Mouse (Mus musculus) brown adipose tissue, adult 24 weeks (tissue): ENCODE measurements around the gene Ctbp2. TPM values are rescaled to one million over a fixed set of nuclear protein-coding genes. Genes with fewer than 3 reads are reported as not detected.

ENCODE experiments used
- H3K27ac ChIP-seq: fragments of 200-500 bp; replicated peaks from 2 replicates; pipeline ENCODE4 v1.5.1; 2012; ENCODE audit warnings: low read depth, mild to moderate bottlenecking, low read length
- H3K4me1 ChIP-seq: fragments of 200-500 bp; 2 replicates; pipeline ENCODE4 v1.6.1; 2012; ENCODE audit warnings: low read length, mixed read lengths; ENCODE audit not compliant: control insufficient read depth, insufficient read depth, insufficient read length
- H3K4me3 ChIP-seq: fragments of 200-500 bp; 2 replicates; pipeline ENCODE4 v1.5.1; 2012; ENCODE audit warnings: low read depth, mild to moderate bottlenecking, low read length, moderate library complexity; ENCODE audit not compliant: insufficient read depth
- polyA plus RNA-seq: library from polyadenylated mRNA; stranded (reverse); fragments of >200 nt; gene quantifications from 2 replicates; pipeline ENCODE4 v1.2.4, GENCODE M21; 2012; ENCODE audit not compliant: missing spikeins, insufficient read depth, insufficient read length

The Ctbp2 gene
- polyA plus RNA-seq, 1 experiment = 21.0 TPM

GRCm38 (mm10) chr7:133052819-133053218 is 71.3 kb downstream of the Ctbp2 start:
- Histone ChIP-seq H3K4me1 (peaks cover 18% of the 10 kb centered on the region), H3K4me3 (no peak overlapping the region), H3K27ac (peak overlapping the region; percentile 57)

DNA sequence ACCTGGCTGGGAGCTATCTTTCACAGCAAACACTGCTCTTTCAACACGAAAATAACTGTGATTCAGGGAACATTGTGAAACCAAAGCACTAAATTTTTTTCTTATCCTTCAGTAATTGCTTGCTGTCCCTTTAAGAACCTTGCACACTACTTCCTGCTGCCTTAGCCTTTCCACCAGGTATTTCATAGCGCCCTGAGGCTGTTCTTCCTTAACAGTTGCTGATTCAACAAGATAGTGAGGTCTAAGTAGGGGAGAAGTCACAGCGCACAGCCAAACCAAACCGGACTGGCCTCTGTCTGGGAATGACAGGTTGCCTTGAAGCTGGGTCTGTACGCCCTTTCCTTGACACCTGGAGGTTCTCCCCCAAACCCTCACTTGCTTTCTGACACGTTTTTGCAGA is 73.5 kb downstream of the Ctbp2 start:
- Histone ChIP-seq H3K4me1 (peaks cover 18% of the 10 kb centered on the region), H3K4me3 (no peak overlapping the region), H3K27ac (no peak overlapping the region)

GRCm38 (mm10) chr7:133048085-133048630 is 76.0 kb downstream of the Ctbp2 start:
- Histone ChIP-seq H3K27ac (no peak overlapping the region), H3K4me1 (peaks cover 18% of the 10 kb centered on the region), H3K4me3 (no peak overlapping the region)

GRCm38 (mm10) chr7:133047287-133047686 is 76.9 kb downstream of the Ctbp2 start:
- peak overlapping the region; percentile 19; the same call in 1 of the 2 replicates for H3K27ac ChIP-seq
- H3K4me3 ChIP-seq = no peak overlapping the region
- peaks cover 14% of the 10 kb centered on the region for H3K4me1 ChIP-seq

DNA sequence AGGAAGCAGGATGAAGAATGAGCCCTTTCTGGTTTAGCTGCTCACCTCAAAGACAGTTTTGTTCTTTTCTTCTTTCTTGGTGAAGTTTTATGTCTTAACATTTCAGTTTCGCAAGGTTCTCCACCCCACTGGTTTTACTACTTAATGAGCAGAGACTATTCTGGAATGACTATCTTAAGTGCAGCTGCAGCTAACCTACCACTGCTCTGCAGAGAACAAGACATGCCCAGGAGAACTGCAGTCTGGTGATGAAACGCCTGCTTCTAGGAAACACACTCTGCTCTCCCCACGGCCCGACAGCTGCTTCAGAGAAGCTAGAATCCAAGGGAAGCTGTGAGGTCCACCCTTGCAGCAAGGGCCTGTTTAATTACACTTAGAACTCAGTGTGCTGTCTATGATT is 79.4 kb downstream of the Ctbp2 start:
- H3K4me1 ChIP-seq = peaks cover 15% of the 10 kb centered on the region
- no peak overlapping the region for H3K4me3 ChIP-seq
- H3K27ac ChIP-seq = no peak overlapping the region

- Histone ChIP-seq H3K27ac (no peak overlapping the region), H3K4me3 (no peak overlapping the region), H3K4me1 (peaks cover 21% of the 10 kb centered on the region; the same call in 1 of the 2 replicates)
Observed at GRCm38 (mm10) chr7:133041784-133042183, 82.4 kb downstream of the Ctbp2 start.

DNA sequence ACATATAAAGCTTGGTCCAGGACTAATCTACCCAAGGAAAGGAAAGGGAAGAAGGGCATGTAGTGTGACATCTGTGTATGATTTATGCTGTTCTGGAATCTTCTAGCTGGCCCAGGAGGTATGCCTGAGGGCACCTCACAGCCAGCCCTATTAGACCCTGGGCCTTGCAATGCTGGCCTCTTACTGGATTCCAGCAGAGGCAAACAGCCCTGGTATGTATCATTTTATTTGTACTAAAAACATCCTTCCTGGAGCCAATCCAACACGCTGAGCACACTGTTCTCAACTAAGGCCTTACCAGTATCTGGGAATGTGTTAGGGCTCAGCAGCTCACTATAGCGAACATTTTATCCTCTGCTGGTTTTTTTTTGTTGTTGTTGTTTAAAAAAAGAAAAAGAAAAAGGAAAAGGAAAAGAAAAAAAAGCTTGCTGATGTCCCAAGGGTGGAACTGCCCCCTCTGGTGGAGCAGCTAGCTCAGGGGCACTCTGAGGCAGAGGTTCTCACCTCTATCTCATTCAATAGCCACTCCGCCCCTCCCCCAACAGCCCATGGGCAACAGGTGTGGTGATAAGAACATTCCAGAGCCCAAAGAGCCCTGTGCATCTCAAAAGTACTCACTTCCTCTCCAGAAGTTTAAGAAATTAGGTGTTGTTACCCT is 83.3 kb downstream of the Ctbp2 start:
- Histone ChIP-seq H3K4me1 (peaks cover 22% of the 10 kb centered on the region; the same call in 1 of the 2 replicates), H3K27ac (no peak overlapping the region), H3K4me3 (no peak overlapping the region)

DNA sequence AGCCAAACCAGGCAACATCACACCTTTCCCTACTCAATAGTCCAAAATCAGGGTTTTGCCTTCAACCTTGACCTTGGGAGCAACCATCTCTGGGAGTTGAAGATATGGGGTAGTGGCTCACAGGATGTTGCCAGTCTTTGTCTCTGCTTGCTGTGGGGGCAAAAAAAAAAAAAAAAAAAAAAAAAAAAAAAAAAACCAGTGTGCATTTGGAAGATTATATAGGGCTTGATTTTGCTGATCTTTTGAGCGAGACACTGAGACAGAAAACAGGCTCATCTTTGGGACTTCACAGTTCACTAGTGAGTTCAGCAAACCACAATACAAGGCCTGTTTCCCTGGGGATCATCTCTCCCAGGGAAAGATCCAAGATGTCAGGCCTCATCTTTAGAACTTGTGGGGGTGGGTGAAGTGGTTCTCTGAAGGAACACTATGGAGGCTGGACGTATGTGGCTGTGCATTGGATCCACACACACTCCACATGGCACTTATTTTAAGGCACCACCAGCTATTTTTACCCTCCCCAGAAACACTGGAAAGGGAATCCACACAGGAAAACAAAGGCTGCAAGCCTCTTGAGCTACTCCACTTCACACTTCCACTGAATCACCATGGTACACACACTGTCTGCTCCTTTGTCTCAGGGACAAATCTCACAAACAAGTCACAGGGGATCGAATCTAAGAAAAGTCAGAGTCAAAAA is 84.4 kb downstream of the Ctbp2 start:
- Histone ChIP-seq H3K4me3 (no peak overlapping the region), H3K27ac (no peak overlapping the region), H3K4me1 (peaks cover 22% of the 10 kb centered on the region; the same call in 1 of the 2 replicates)

- no peak overlapping the region for H3K4me3 ChIP-seq
- peaks cover 22% of the 10 kb centered on the region for H3K4me1 ChIP-seq
- 0 out of 2 replicates have a peak overlapping the region, but pooled peaks have one; percentile 21 for H3K27ac ChIP-seq
Observed at GRCm38 (mm10) chr7:133037618-133038017, 86.5 kb downstream of the Ctbp2 start.

DNA sequence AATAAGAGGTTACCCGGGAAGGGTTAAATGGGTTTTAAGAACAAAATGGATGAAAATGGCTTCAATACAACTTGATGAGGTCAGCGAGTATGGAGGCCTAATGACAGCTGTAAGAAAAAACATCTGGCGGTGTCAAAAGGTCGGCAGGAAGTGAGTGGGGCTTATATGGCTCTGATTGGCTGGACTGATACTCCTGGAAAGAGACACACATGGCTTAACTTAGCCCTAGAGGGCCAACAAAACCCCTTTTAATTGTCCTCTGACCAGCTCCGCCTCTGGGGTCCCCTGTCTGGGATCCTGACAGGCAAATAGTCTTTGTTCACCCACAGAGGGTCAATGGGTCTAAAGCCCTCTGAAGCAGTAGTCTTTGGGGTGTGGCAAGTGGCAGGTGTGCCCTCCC is 86.9 kb downstream of the Ctbp2 start:
- H3K4me1 ChIP-seq = peaks cover 22% of the 10 kb centered on the region

GRCm38 (mm10) chr7:133035901-133036300 is 88.3 kb downstream of the Ctbp2 start:
- Histone ChIP-seq H3K27ac (no peak overlapping the region), H3K4me3 (no peak overlapping the region), H3K4me1 (peaks cover 22% of the 10 kb centered on the region)

More for the DNA sequence above, 86.9 kb downstream of the Ctbp2 start:
- H3K4me3 ChIP-seq = no peak overlapping the region
- 0 out of 2 replicates have a peak overlapping the region, but pooled peaks have one; percentile 21 for H3K27ac ChIP-seq

DNA sequence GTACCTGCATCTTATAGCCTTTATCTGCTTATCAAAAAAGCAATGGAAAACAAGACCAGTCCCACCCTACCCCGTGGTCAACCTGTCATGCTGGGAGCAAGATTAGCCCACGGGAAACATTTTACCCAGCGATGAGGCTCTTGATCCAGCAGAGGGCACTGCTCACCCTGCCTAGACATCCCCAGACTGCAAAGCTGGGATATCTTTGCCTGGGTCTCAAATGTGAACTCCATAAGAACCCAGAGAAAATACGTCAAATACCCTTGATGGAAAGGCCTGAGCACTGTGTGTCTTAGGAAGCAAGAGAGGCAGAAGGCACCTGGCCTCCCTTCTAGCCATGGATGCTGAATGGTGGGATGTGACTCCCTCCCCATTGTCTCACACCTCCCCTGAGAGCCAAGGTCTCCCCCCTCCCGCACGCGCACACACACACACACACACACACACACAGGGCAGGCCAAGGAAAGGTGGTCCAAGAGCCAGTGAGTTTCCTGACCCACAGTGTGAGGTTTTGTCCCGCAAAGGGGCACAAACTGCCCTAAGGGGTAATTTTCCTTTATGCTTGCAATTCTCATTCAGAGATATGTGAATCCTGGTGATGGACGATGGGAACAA is 91.5 kb downstream of the Ctbp2 start:
- Histone ChIP-seq H3K4me1 (peaks cover 12% of the 10 kb centered on the region), H3K27ac (no peak overlapping the region), H3K4me3 (no peak overlapping the region)

DNA sequence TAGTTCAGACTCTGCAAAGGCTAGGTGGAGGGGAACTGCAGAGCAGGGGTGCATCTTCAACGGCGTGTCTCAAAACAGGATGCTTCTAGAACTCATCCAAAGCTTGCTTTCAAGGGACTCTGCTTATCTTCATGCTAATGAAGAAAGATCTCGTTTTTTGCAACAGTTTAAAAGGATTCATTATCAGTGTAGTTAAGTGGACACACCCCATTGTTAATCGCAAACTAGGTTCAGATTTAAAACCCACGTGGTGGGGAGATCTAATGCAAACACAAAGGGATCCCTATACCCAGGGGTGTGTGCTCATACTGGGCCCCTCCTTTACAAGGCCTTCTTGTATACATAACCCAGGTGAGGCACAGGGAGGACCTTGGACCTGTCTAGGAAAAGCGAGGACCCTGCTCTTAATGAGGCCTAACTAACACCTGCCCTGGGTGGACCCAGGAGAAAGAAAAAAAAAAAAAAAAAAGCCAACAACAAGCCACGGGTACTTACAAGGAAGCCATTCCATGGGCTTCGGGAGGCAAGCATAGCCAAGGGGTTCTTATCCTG is 94.6 kb downstream of the Ctbp2 start:
- Histone ChIP-seq H3K4me1 (peaks cover 3% of the 10 kb centered on the region; the same call in 1 of the 2 replicates), H3K27ac (no peak overlapping the region), H3K4me3 (no peak overlapping the region)

- no peak overlapping the region for H3K27ac ChIP-seq
- peaks cover 3% of the 10 kb centered on the region; the same call in 1 of the 2 replicates for H3K4me1 ChIP-seq
- no peak overlapping the region for H3K4me3 ChIP-seq
Observed at GRCm38 (mm10) chr7:133029004-133029403, 95.2 kb downstream of the Ctbp2 start.

- no peak overlapping the region for H3K27ac ChIP-seq
- no peak overlapping the region for H3K4me3 ChIP-seq
- peaks cover 3% of the 10 kb centered on the region; the same call in 1 of the 2 replicates for H3K4me1 ChIP-seq
Observed at GRCm38 (mm10) chr7:133027930-133028329, 96.2 kb downstream of the Ctbp2 start.
